Mouse (Mus musculus) G1E (cell line): ENCODE measurements around the gene Nyap2.

Experiments
- CTCF ChIP-seq: IDR thresholded peaks from 2 replicates; pipeline ENCODE4 v1.5.1; 2012; ENCODE audit warnings: low read depth, low read length, inconsistent platforms, mixed read lengths
- GATA1 ChIP-seq: IDR thresholded peaks from 2 replicates; pipeline ENCODE4 v1.6.1; 2012; ENCODE audit warnings: borderline replicate concordance, low read length, inconsistent platforms, mixed read lengths
- POLR2AphosphoS5 ChIP-seq: IDR thresholded peaks from 2 replicates; pipeline ENCODE4 v1.6.1; 2012; ENCODE audit warnings: low read depth, low read length, inconsistent platforms; ENCODE audit not compliant: insufficient replicate concordance
- TAL1 ChIP-seq: conservative IDR thresholded peaks from 2 replicates; pipeline ENCODE4 v1.6.1; 2012; ENCODE audit warnings: low read depth, low read length, inconsistent platforms, mixed read lengths

- TF ChIP-seq CTCF (no peak), POLR2AphosphoS5 (no peak), TAL1 (no peak), GATA1 (no peak)
Measured at GRCm38 (mm10) chr1:81307934-81308333, 231.2 kb downstream of the Nyap2 start.
